ENCODE assay signal across 12 mouse cellular contexts in genomic region chr17:21678826-21679225, GRCm38 (mm10). TPM values are rescaled to one million over a fixed set of nuclear protein-coding genes. Genes with fewer than 3 reads are reported as not detected.
A peak's percentile ranks its signal among the peaks of the same experiment; 100 is the strongest.
DNase-seq lines count a peak whose midpoint lies in the region; ATAC-seq and TF ChIP-seq lines count a peak whose summit lies in the region.
"Not testable (repeated sequence)": the region's sequence is repeated elsewhere in the genome, so short reads cannot be mapped to it uniquely, and the experiment has no call there.
"Had no signal": no experiment of that assay in that cellular context is flagged by ENCODE, and none has a peak within 500 bp of the region (broad histone marks: within the 10 kb centered on the region; RNA-seq: fewer than 3 reads in every experiment).

No protein-coding gene starts in this region.

- ATAC-seq in common myeloid progenitor, adult 5-6 weeks (replicated peaks; ENCODE audit: low read depth, poor library complexity, severe bottlenecking): peak; percentile 17; the same call in 1 of the 2 replicates
- peak; percentile 4; the same call in 1 of the 2 replicates for ATAC-seq in forebrain, embryonic 15.5 days (replicated peaks)
- 0 out of 2 replicates have a peak, but pooled peaks have one; percentile 2 for ATAC-seq in hindbrain, embryonic 13.5 days (ENCODE audit: low FRiP score)
- peak; percentile 34 for ATAC-seq in liver, embryonic 15.5 days (ENCODE audit: insufficient read depth)
- ATAC-seq in megakaryocyte-erythroid progenitor cell, adult 5-6 weeks (replicated peaks; ENCODE audit: low FRiP score, low TSS enrichment, poor library complexity, severe bottlenecking): peak; percentile 71

- TF ChIP-seq CTCF in CH12.LX (conservative IDR thresholded peaks at IDR 0.05 in 1 of 2, IDR thresholded peaks at IDR 0.05 in 1 of 2; ENCODE audit: low read depth in 2 of 2, low read length in 2 of 2); testis, adult 2 months (IDR thresholded peaks at IDR 0.05; ENCODE audit: control insufficient read depth, insufficient read depth, insufficient replicate concordance, low read depth, low read length): not testable (repeated sequence)

- not testable (repeated sequence) for H3K9ac ChIP-seq in CH12.LX (ENCODE audit: insufficient read depth, low read depth); forebrain, embryonic 15.5 days (replicated peaks); hindbrain, embryonic 13.5 days
- 0 out of 2 replicates have a peak overlapping the region, but pooled peaks have one; percentile 21 for H3K9ac ChIP-seq in liver, embryonic 15.5 days

- DNase-seq in CH12.LX (ENCODE audit: extremely low read depth): not testable (repeated sequence)
- peak; percentile 5 for DNase-seq in liver

- dilution Hi-C loops in CH12.LX (cut with MboI; ENCODE audit: extremely low pct_ligation_motif_present, extremely low pct_unique_long_range_greater_than_20kb, low sequenced_read_pairs): not testable (repeated sequence)

- not testable (repeated sequence) for H3K4me3 ChIP-seq in CH12.LX (replicated peaks in 1 of 3; ENCODE audit: low read depth in 2 of 3, low read length in 2 of 3, poor library complexity in 1 of 3); forebrain, embryonic 15.5 days; hindbrain, embryonic 13.5 days
- peak overlapping the region; percentile 64 for H3K4me3 ChIP-seq in liver, embryonic 15.5 days (replicated peaks)
- peak overlapping the region; percentile 65; the same call in 1 of the 2 replicates for H3K4me3 ChIP-seq in testis, adult 2 months (ENCODE audit: control insufficient read depth, low read depth, low read length)

- H3K27ac ChIP-seq in CH12.LX (ENCODE audit: insufficient read depth, low read depth); forebrain, embryonic 15.5 days (replicated peaks); hindbrain, embryonic 13.5 days; testis, adult 2 months (ENCODE audit: control insufficient read depth, insufficient read depth, low read depth, low read length): not testable (repeated sequence)
- H3K27ac ChIP-seq in liver, embryonic 15.5 days (replicated peaks): peak overlapping the region; percentile 91

- not testable (repeated sequence) for H3K9me3 ChIP-seq in CH12.LX (replicated peaks; ENCODE audit: low read length); forebrain, embryonic 15.5 days; hindbrain, embryonic 13.5 days; liver, embryonic 15.5 days (replicated peaks)

- H3K4me1 ChIP-seq in CH12.LX (ENCODE audit: control insufficient read depth in 1 of 2, insufficient read depth in 2 of 2); forebrain, embryonic 15.5 days; testis, adult 2 months (ENCODE audit: control insufficient read depth, insufficient read depth, low read length): not testable (repeated sequence)
- H3K4me1 ChIP-seq in hindbrain, embryonic 13.5 days (replicated peaks): peaks cover 13% of the 10 kb centered on the region
- peaks cover 17% of the 10 kb centered on the region for H3K4me1 ChIP-seq in liver, embryonic 15.5 days (replicated peaks)

- TF ChIP-seq RAD21 in CH12.LX (IDR thresholded peaks at IDR 0.05; ENCODE audit: low read depth, low read length): not testable (repeated sequence)

- not testable (repeated sequence) for H3K27me3 ChIP-seq in CH12.LX (replicated peaks); forebrain, embryonic 15.5 days; hindbrain, embryonic 13.5 days; liver, embryonic 15.5 days; testis, adult 2 months (ENCODE audit: control insufficient read depth, insufficient read depth, low read length)

- H3K36me3 ChIP-seq in CH12.LX (replicated peaks in 1 of 2; ENCODE audit: control insufficient read depth in 1 of 2, insufficient read depth in 1 of 2, low read length in 1 of 2); forebrain, embryonic 15.5 days; hindbrain, embryonic 13.5 days; liver, embryonic 15.5 days (replicated peaks); testis, adult 2 months (ENCODE audit: control insufficient read depth, insufficient read depth, low read length): not testable (repeated sequence)

- in situ Hi-C loops in CH12.LX (cut with MboI; ENCODE audit: low pct_ligation_motif_present, low pct_unique_long_range_greater_than_20kb, low sequenced_read_pairs): not testable (repeated sequence)

- WGBS in forebrain, embryonic 15.5 days: 43% methylated on average over 1 of the region's 1 CpGs
- 16% methylated on average over 1 of the region's 1 CpGs for WGBS in hindbrain, embryonic 13.5 days
- WGBS in liver, embryonic 15.5 days (ENCODE audit: insufficient replicate concordance): 6% methylated on average over 1 of the region's 1 CpGs

- not testable (repeated sequence) for TF ChIP-seq EP300 in CH12.LX (IDR thresholded peaks at IDR 0.05; ENCODE audit: low read length)

- H3K4me2 ChIP-seq in CH12.LX (ENCODE audit: insufficient read depth, low read depth, poor library complexity, severe bottlenecking): 0 out of 2 replicates have a peak overlapping the region, but pooled peaks have one; percentile 11
- not testable (repeated sequence) for H3K4me2 ChIP-seq in forebrain, embryonic 15.5 days (replicated peaks); hindbrain, embryonic 13.5 days
- peak overlapping the region; percentile 80 for H3K4me2 ChIP-seq in liver, embryonic 15.5 days

- H3K79me2 ChIP-seq in CH12.LX (replicated peaks; ENCODE audit: control insufficient read depth, extremely low read depth, insufficient read depth, poor library complexity, severe bottlenecking): not testable (repeated sequence)

- TF ChIP-seq POLR2A in CH12.LX (IDR thresholded peaks at IDR 0.05; ENCODE audit: low read depth, low read length); testis, adult 2 months (IDR thresholded peaks at IDR 0.05; ENCODE audit: control insufficient read depth, low read depth, low read length): not testable (repeated sequence)

RNA-seq across cellular contexts. Expression of gene Gm10226, which starts 12.8 kb away (rescaled TPM):
- total RNA-seq in CH12.LX (2012; rRNA removed) (1.2 and 3.1 TPM in 2 replicates), CH12.LX (2014; rRNA removed) (5.5 and 5.8 TPM in 2 replicates)
- 4.8 TPM in 1 of 2 replicates, not detected in the other for polyA plus RNA-seq in CH12.LX (2012; ENCODE audit: insufficient read length, low read depth)
- total RNA-seq in common myeloid progenitor, adult 5-6 weeks (2017): 26.4 TPM in 1 of 2 replicates, not detected in the other
- 14.7 and 14.8 TPM in 2 replicates for polyA plus RNA-seq in forebrain, embryonic 15.5 days (2015; fragmentation: Nextera tagmentation; extraction: Ambion mirVana)
- 16.8 and 21.3 TPM in 2 replicates for polyA plus RNA-seq in hindbrain, embryonic 13.5 days (2015; fragmentation: Nextera tagmentation; extraction: Ambion mirVana)
- 3.5 and 3.9 TPM in 2 replicates for polyA plus RNA-seq in liver, embryonic 15.5 days (2015; fragmentation: Nextera tagmentation; extraction: Ambion mirVana)
- 12.7 TPM in 1 of 2 replicates, not detected in the other for total RNA-seq in megakaryocyte-erythroid progenitor cell, adult 5-6 weeks (2014; fragmentation: Nextera tagmentation)
- total RNA-seq in megakaryocyte-erythroid progenitor cell, adult 5-6 weeks (2017): 69.3 TPM in 1 of 2 replicates, not detected in the other
- not detected in 2 replicates for polyA plus RNA-seq in testis, adult 2 months (2012; rRNA removed)
- polyA plus RNA-seq: adrenal gland, adult 2 months; gonadal fat pad, adult 2 months; kidney, adult 2 months; lung, adult 2 months had no signal

RNA-seq across cellular contexts. Expression of gene Zfp983, which starts 28.4 kb away (rescaled TPM):
- 0.93 and 1.1 TPM in 2 replicates for total RNA-seq in CH12.LX (2012; rRNA removed)
- 2.1 and 2.3 TPM in 2 replicates for total RNA-seq in CH12.LX (2014; rRNA removed)
- 0.87 and 1.1 TPM in 2 replicates for polyA plus RNA-seq in CH12.LX (2012; ENCODE audit: insufficient read length, low read depth)
- 4.7 and 6.5 TPM in 2 replicates for total RNA-seq in common myeloid progenitor, adult 5-6 weeks (2017)
- polyA plus RNA-seq in forebrain, embryonic 15.5 days (2015; fragmentation: Nextera tagmentation; extraction: Ambion mirVana): 10.3 and 11.9 TPM in 2 replicates
- 11.7 and 12.9 TPM in 2 replicates for polyA plus RNA-seq in hindbrain, embryonic 13.5 days (2015; fragmentation: Nextera tagmentation; extraction: Ambion mirVana)
- 0.89 and 1.0 TPM in 2 replicates for polyA plus RNA-seq in liver, embryonic 15.5 days (2015; fragmentation: Nextera tagmentation; extraction: Ambion mirVana)
- total RNA-seq in megakaryocyte-erythroid progenitor cell, adult 5-6 weeks (2014; fragmentation: Nextera tagmentation): 2.5 and 2.8 TPM in 2 replicates
- total RNA-seq in megakaryocyte-erythroid progenitor cell, adult 5-6 weeks (2017): 2.4 and 4.3 TPM in 2 replicates
- polyA plus RNA-seq in testis, adult 2 months (2012; rRNA removed): 0.12 and 0.14 TPM in 2 replicates

RNA-seq across cellular contexts. Expression of gene Zfp760, which starts 28.7 kb away (rescaled TPM):
- total RNA-seq in CH12.LX (2012; rRNA removed): 1.4 and 1.6 TPM in 2 replicates
- 3.5 and 3.8 TPM in 2 replicates for total RNA-seq in CH12.LX (2014; rRNA removed)
- 1.2 TPM in 2 replicates for polyA plus RNA-seq in CH12.LX (2012; ENCODE audit: insufficient read length, low read depth)
- total RNA-seq in common myeloid progenitor, adult 5-6 weeks (2017): 10.9 and 13.4 TPM in 2 replicates
- 17.9 and 18.2 TPM in 2 replicates for polyA plus RNA-seq in forebrain, embryonic 15.5 days (2015; fragmentation: Nextera tagmentation; extraction: Ambion mirVana)
- polyA plus RNA-seq in hindbrain, embryonic 13.5 days (2015; fragmentation: Nextera tagmentation; extraction: Ambion mirVana): 14.2 and 15.3 TPM in 2 replicates
- 3.5 and 3.8 TPM in 2 replicates for polyA plus RNA-seq in liver, embryonic 15.5 days (2015; fragmentation: Nextera tagmentation; extraction: Ambion mirVana)
- total RNA-seq in megakaryocyte-erythroid progenitor cell, adult 5-6 weeks (2014; fragmentation: Nextera tagmentation): 8.0 and 9.4 TPM in 2 replicates
- total RNA-seq in megakaryocyte-erythroid progenitor cell, adult 5-6 weeks (2017): 6.2 and 7.2 TPM in 2 replicates
- 0.30 and 0.36 TPM in 2 replicates for polyA plus RNA-seq in testis, adult 2 months (2012; rRNA removed)

RNA-seq across cellular contexts. Expression of gene Zfp229, which starts 51.8 kb away (rescaled TPM):
- total RNA-seq in CH12.LX (2012; rRNA removed) (2.6 and 2.9 TPM in 2 replicates), CH12.LX (2014; rRNA removed) (5.1 and 5.5 TPM in 2 replicates)
- polyA plus RNA-seq in CH12.LX (2012; ENCODE audit: insufficient read length, low read depth): 1.9 and 4.4 TPM in 2 replicates
- total RNA-seq in common myeloid progenitor, adult 5-6 weeks (2017): 5.8 and 8.6 TPM in 2 replicates
- polyA plus RNA-seq in forebrain, embryonic 15.5 days (2015; fragmentation: Nextera tagmentation; extraction: Ambion mirVana): 11.1 and 13.7 TPM in 2 replicates
- 10.3 and 11.4 TPM in 2 replicates for polyA plus RNA-seq in hindbrain, embryonic 13.5 days (2015; fragmentation: Nextera tagmentation; extraction: Ambion mirVana)
- 1.4 and 1.8 TPM in 2 replicates for polyA plus RNA-seq in liver, embryonic 15.5 days (2015; fragmentation: Nextera tagmentation; extraction: Ambion mirVana)
- total RNA-seq in megakaryocyte-erythroid progenitor cell, adult 5-6 weeks (2014; fragmentation: Nextera tagmentation): 4.5 and 6.3 TPM in 2 replicates
- 3.8 and 10.1 TPM in 2 replicates for total RNA-seq in megakaryocyte-erythroid progenitor cell, adult 5-6 weeks (2017)
- polyA plus RNA-seq in testis, adult 2 months (2012; rRNA removed): 1.0 and 1.5 TPM in 2 replicates

Comparison
In these comparisons a context has a peak if more than half of its experiments do, and no peak if none do; other contexts are left out.
1. ATAC-seq: peak in every context shown above with its lines; median percentile 71 in megakaryocyte-erythroid progenitor cell, adult 5-6 weeks; 34 in liver, embryonic 15.5 days; 17 in common myeloid progenitor, adult 5-6 weeks; 4 in forebrain, embryonic 15.5 days; 2 in hindbrain, embryonic 13.5 days.